Mouse (Mus musculus) bone marrow, adult 2 months (tissue): ENCODE measurements around the gene Creg1.

ENCODE experiments used
- CTCF ChIP-seq: fragments of 200-500 bp; IDR thresholded peaks from 2 replicates; pipeline ENCODE4 v1.5.1; 2011; ENCODE audit warnings: low read length, control low read depth; ENCODE audit not compliant: control insufficient read depth, insufficient read depth
- POLR2A ChIP-seq: fragments of 200-500 bp; IDR thresholded peaks from 2 replicates; pipeline ENCODE4 v1.6.1; 2011; ENCODE audit warnings: low read depth, mild to moderate bottlenecking, control low read depth, low read length, borderline replicate concordance; ENCODE audit not compliant: control insufficient read depth

- TF ChIP-seq POLR2A = peak; percentile 99
- no peak for TF ChIP-seq CTCF
Measured at GRCm38 (mm10) chr1:165763635-165764372, at the start of gene Creg1.
